Mouse (Mus musculus) embryonic facial prominence, embryonic 14.5 days (tissue): ENCODE measurements around the gene Edar. TPM values are rescaled to one million over a fixed set of nuclear protein-coding genes. Genes with fewer than 3 reads are reported as not detected.
A peak's percentile ranks its signal among the peaks of the same experiment; 100 is the strongest.

ENCODE experiments used
- ATAC-seq: fragments of 200-750 bp; cut with Nextera tagmentation; 2 replicates; pipeline ENCODE4 v1.8.0; 2017; ENCODE audit warnings: low read depth, moderate number of reproducible peaks, moderate TSS enrichment
- DNase-seq: peaks from one replicate; pipeline ENCODE4 v3.0.0-alpha.2; 2015; ENCODE audit warnings: low spot score
- H3K27ac ChIP-seq: fragments of 300-500 bp; sonication (generic); replicated peaks from 2 replicates; pipeline ENCODE4 v1.5.1; 2014; ENCODE audit warnings: low read depth, mild to moderate bottlenecking, low read length, moderate library complexity
- H3K27me3 ChIP-seq: fragments of 300-500 bp; sonication (generic); replicated peaks from 2 replicates; pipeline ENCODE4 v1.6.1; 2014; ENCODE audit warnings: low read length; ENCODE audit not compliant: control insufficient read depth, insufficient read depth
- H3K36me3 ChIP-seq: fragments of 300-500 bp; sonication (generic); 2 replicates; pipeline ENCODE4 v1.6.1; 2014; ENCODE audit warnings: low read length, mixed read lengths; ENCODE audit not compliant: control insufficient read depth, insufficient read depth
- H3K4me1 ChIP-seq: fragments of 300-500 bp; sonication (generic); 2 replicates; pipeline ENCODE4 v1.6.1; 2014; ENCODE audit warnings: antibody characterized with exemption, low read length; ENCODE audit not compliant: control insufficient read depth, insufficient read depth
- H3K4me2 ChIP-seq: fragments of 300-500 bp; sonication (generic); 2 replicates; pipeline ENCODE4 v1.6.1; 2014; ENCODE audit warnings: low read depth, mild to moderate bottlenecking, low read length, moderate library complexity, mixed read lengths
- H3K4me3 ChIP-seq: fragments of 300-500 bp; sonication (generic); 2 replicates; pipeline ENCODE4 v1.5.1; 2014; ENCODE audit warnings: low read depth, mild to moderate bottlenecking, low read length
- H3K9ac ChIP-seq: fragments of 300-500 bp; sonication (generic); 2 replicates; pipeline ENCODE4 v1.6.1; 2014; ENCODE audit warnings: low read depth, mild to moderate bottlenecking, low read length, moderate library complexity, mixed read lengths
- H3K9me3 ChIP-seq: fragments of 300-500 bp; sonication (generic); 2 replicates; pipeline ENCODE4 v1.6.1; 2016; ENCODE audit warnings: low read length; ENCODE audit not compliant: control insufficient read depth
- WGBS: fragments of 180-500 bp; shearing (Covaris S2); extraction: QIAGEN DNeasy Blood & Tissue Kit; methylation state at CpG from one replicate; pipeline ENCODE4 v1.1.7; 2014; 5-methylcytosine and 5-hydroxymethylcytosine counted together
- polyA plus RNA-seq: library from polyadenylated mRNA; unstranded; fragments of >200 nt; fragmentation: Nextera tagmentation; extraction: Ambion mirVana; gene quantifications from 2 replicates; pipeline ENCODE4 v1.2.1, GENCODE M21; 2014

Edar gene
- polyA plus RNA-seq, 1 experiment from 2014 or later, result 1.4 TPM

- H3K27ac ChIP-seq, result no peak overlapping the region
- H3K4me2 ChIP-seq, result no peak overlapping the region
- no peaks in the 10 kb centered on the region for H3K4me1 ChIP-seq
- H3K36me3 ChIP-seq, result no peaks in the 10 kb centered on the region
- DNase-seq (no peak), ATAC-seq (no peak)
- H3K9ac ChIP-seq, result no peak overlapping the region
- no peaks in the 10 kb centered on the region for H3K9me3 ChIP-seq
- H3K4me3 ChIP-seq, result no peak overlapping the region
- 87% methylated on average over 4 of the region's 4 CpGs for WGBS
- H3K27me3 ChIP-seq, result no peaks in the 10 kb centered on the region
These were observed 56.2 kb downstream of the Edar start for GRCm38 (mm10) chr10:58619266-58619665.

- Histone ChIP-seq H3K4me1 (no peaks in the 10 kb centered on the region), H3K9ac (no peak overlapping the region), H3K4me3 (no peak overlapping the region), H3K36me3 (no peaks in the 10 kb centered on the region), H3K4me2 (no peak overlapping the region), H3K27me3 (no peaks in the 10 kb centered on the region), H3K9me3 (no peaks in the 10 kb centered on the region), H3K27ac (no peak overlapping the region)
- WGBS, result 84% methylated on average over 17 of the region's 17 CpGs
- DNase-seq, result no peak
- ATAC-seq, result no peak
These were observed 56.8 kb downstream of the Edar start for GRCm38 (mm10) chr10:58618501-58619216.

GRCm38 (mm10) chr10:58616565-58616964, 58.9 kb downstream of the Edar start:
- DNase-seq (peak; percentile 8), ATAC-seq (no peak)
- 80% methylated on average over 5 of the region's 5 CpGs for WGBS
- Histone ChIP-seq H3K4me3 (no peak overlapping the region), H3K36me3 (no peaks in the 10 kb centered on the region), H3K4me1 (no peaks in the 10 kb centered on the region), H3K27me3 (no peaks in the 10 kb centered on the region), H3K27ac (no peak overlapping the region), H3K9ac (no peak overlapping the region), H3K9me3 (no peaks in the 10 kb centered on the region), H3K4me2 (no peak overlapping the region)

GRCm38 (mm10) chr10:58614601-58615000, 60.9 kb downstream of the Edar start:
- no peaks in the 10 kb centered on the region for H3K36me3 ChIP-seq
- 74% methylated on average over 6 of the region's 6 CpGs for WGBS
- no peaks in the 10 kb centered on the region for H3K27me3 ChIP-seq
- H3K9me3 ChIP-seq, result no peaks in the 10 kb centered on the region
- DNase-seq, result peak; percentile 14
- H3K9ac ChIP-seq, result no peak overlapping the region
- H3K4me1 ChIP-seq, result no peaks in the 10 kb centered on the region
- ATAC-seq, result peak; percentile 50; the same call in 1 of the 2 replicates
- no peak overlapping the region for H3K27ac ChIP-seq
- no peak overlapping the region for H3K4me2 ChIP-seq
- no peak overlapping the region for H3K4me3 ChIP-seq

GRCm38 (mm10) chr10:58610484-58611261, 64.8 kb downstream of the Edar start:
- no peaks in the 10 kb centered on the region for H3K9me3 ChIP-seq
- WGBS, result 80% methylated on average over 7 of the region's 7 CpGs

GRCm38 (mm10) chr10:58608858-58609257, 66.6 kb downstream of the Edar start:
- H3K9ac ChIP-seq, result no peak overlapping the region
- H3K4me3 ChIP-seq, result no peak overlapping the region
- ATAC-seq (no peak), DNase-seq (no peak)
- no peaks in the 10 kb centered on the region for H3K4me1 ChIP-seq
- H3K27ac ChIP-seq, result no peak overlapping the region
- 75% methylated on average over 3 of the region's 3 CpGs for WGBS
- no peaks in the 10 kb centered on the region for H3K27me3 ChIP-seq
- H3K36me3 ChIP-seq, result no peaks in the 10 kb centered on the region
- H3K9me3 ChIP-seq, result no peaks in the 10 kb centered on the region
- no peak overlapping the region for H3K4me2 ChIP-seq

More at GRCm38 (mm10) chr10:58610484-58611261, 64.8 kb downstream of the Edar start:
- H3K36me3 ChIP-seq, result no peaks in the 10 kb centered on the region
- no peak for ATAC-seq
- no peak for DNase-seq
- no peak overlapping the region for H3K4me3 ChIP-seq
- H3K27me3 ChIP-seq, result no peaks in the 10 kb centered on the region
- H3K4me2 ChIP-seq, result no peak overlapping the region
- H3K9ac ChIP-seq, result no peak overlapping the region
- H3K4me1 ChIP-seq, result no peaks in the 10 kb centered on the region
- no peak overlapping the region for H3K27ac ChIP-seq

GRCm38 (mm10) chr10:58606356-58606755, 69.1 kb downstream of the Edar start:
- no peak overlapping the region for H3K4me3 ChIP-seq
- DNase-seq, result no peak
- H3K4me1 ChIP-seq, result no peaks in the 10 kb centered on the region
- ATAC-seq, result no peak
- H3K27me3 ChIP-seq, result no peaks in the 10 kb centered on the region
- WGBS, result 77% methylated on average over 3 of the region's 3 CpGs
- H3K9ac ChIP-seq, result no peak overlapping the region
- H3K4me2 ChIP-seq, result no peak overlapping the region
- H3K27ac ChIP-seq, result no peak overlapping the region
- no peaks in the 10 kb centered on the region for H3K36me3 ChIP-seq
- H3K9me3 ChIP-seq, result no peaks in the 10 kb centered on the region

GRCm38 (mm10) chr10:58604779-58605178, 70.7 kb downstream of the Edar start:
- Histone ChIP-seq H3K27ac (no peak overlapping the region), H3K36me3 (no peaks in the 10 kb centered on the region), H3K9me3 (no peaks in the 10 kb centered on the region), H3K4me1 (no peaks in the 10 kb centered on the region), H3K9ac (no peak overlapping the region), H3K4me2 (no peak overlapping the region), H3K4me3 (no peak overlapping the region), H3K27me3 (no peaks in the 10 kb centered on the region)
- ATAC-seq, result peak; percentile 63; the same call in 1 of the 2 replicates
- WGBS, result 81% methylated on average over 2 of the region's 2 CpGs
- peak; percentile 61 for DNase-seq
